Mouse (Mus musculus): ENCODE data around the gene Fkbp4.

GRCm38 (mm10) chr6:128397574-128398261 is 40.8 kb downstream of the Fkbp4 start:
- no peak for TF ChIP-seq CTCF (IDR thresholded peaks at IDR 0.05; ENCODE audit: low read depth)
- TF ChIP-seq EP300 (optimal IDR thresholded peaks at IDR 0.05): no peak
